In the genomic region with DNA sequence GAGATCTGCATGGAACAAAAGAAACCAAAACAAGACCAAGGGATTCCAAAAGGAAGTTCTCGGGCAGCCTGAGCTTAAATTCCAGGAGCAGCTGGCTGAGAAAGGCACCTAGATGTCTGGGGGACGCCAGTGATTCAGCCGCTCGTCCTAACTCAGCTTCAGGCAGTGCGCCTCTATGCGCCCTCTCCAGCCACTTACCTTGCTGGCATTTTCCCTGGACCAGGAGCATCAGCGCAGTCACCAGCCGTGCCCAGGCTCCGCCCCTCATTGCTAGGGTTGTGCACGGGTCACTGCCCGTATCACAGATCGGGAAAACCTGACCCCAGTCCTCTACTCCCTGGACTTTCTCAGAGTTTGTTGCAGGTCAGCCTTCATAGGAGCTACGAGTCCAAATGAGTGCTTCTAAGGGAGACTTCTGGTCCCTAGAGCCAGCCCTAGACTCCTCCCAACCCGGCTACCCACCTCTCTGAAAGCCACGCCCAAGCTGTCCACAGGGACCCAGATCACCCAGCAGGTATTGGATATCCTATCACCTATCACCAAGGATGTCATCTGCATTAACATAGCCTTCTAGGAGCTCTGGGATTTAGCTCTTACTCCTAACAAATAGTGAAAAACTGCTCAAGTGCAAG, we compare ENCODE assay signal across 8 mouse cellular contexts. TPM values are rescaled to one million over a fixed set of nuclear protein-coding genes. Genes with fewer than 3 reads are reported as not detected.
DNase-seq lines count a peak whose midpoint lies in the region; ATAC-seq lines count a peak whose summit lies in the region.
"Had no signal": no experiment of that assay in that cellular context is flagged by ENCODE, and none has a peak within 500 bp of the region (broad histone marks: within the 10 kb centered on the region; RNA-seq: fewer than 3 reads in every experiment).

TSS of gene Vwde (minus strand) at position 370 of the 632 bp plus-strand sequence.

- H3K27ac ChIP-seq in lung, embryonic 15.5 days = no peak within 1 kb of the TSS
- H3K27ac ChIP-seq in forebrain, embryonic 13.5 days = no peak within 1 kb of the TSS
- no peak within 1 kb of the TSS for H3K27ac ChIP-seq in limb, embryonic 12.5 days
- no peak within 1 kb of the TSS for H3K27ac ChIP-seq in stomach, embryonic 16.5 days (ENCODE audit: low read length)

- H3K4me3 ChIP-seq in lung, embryonic 15.5 days = peak within 1 kb of the TSS; percentile 20
- H3K4me3 ChIP-seq in forebrain, embryonic 13.5 days = peak within 1 kb of the TSS; percentile 22
- H3K4me3 ChIP-seq in limb, embryonic 12.5 days (replicated peaks) = peak within 1 kb of the TSS; percentile 29
- H3K4me3 ChIP-seq in stomach, embryonic 16.5 days (replicated peaks; ENCODE audit: low read length) = peak within 1 kb of the TSS; percentile 30

- peak within 1 kb of the TSS; percentile 41 for H3K4me2 ChIP-seq in lung, embryonic 15.5 days
- peak within 1 kb of the TSS; percentile 51 for H3K4me2 ChIP-seq in forebrain, embryonic 13.5 days
- peak within 1 kb of the TSS; percentile 55 for H3K4me2 ChIP-seq in limb, embryonic 12.5 days
- peak within 1 kb of the TSS; percentile 49 for H3K4me2 ChIP-seq in stomach, embryonic 16.5 days (ENCODE audit: low read depth, low read length)

- no peak within 1 kb of the TSS for H3K9ac ChIP-seq in lung, embryonic 15.5 days
- H3K9ac ChIP-seq in forebrain, embryonic 13.5 days = no peak within 1 kb of the TSS
- no peak within 1 kb of the TSS; the same call in 1 of the 2 replicates for H3K9ac ChIP-seq in limb, embryonic 12.5 days (replicated peaks)
- H3K9ac ChIP-seq in stomach, embryonic 16.5 days (ENCODE audit: low read length) = no peak within 1 kb of the TSS

- no peaks in the 10 kb centered on the region for H3K36me3 ChIP-seq in lung, embryonic 15.5 days
- no peaks in the 10 kb centered on the region for H3K36me3 ChIP-seq in forebrain, embryonic 13.5 days (ENCODE audit: poor library complexity, severe bottlenecking)
- H3K36me3 ChIP-seq in limb, embryonic 12.5 days = no peaks in the 10 kb centered on the region
- no peaks in the 10 kb centered on the region for H3K36me3 ChIP-seq in stomach, embryonic 16.5 days (ENCODE audit: control insufficient read depth, insufficient read depth, low read length)

- no peaks in the 10 kb centered on the region for H3K4me1 ChIP-seq in lung, embryonic 15.5 days
- peaks cover 8% of the 10 kb centered on the region for H3K4me1 ChIP-seq in forebrain, embryonic 13.5 days
- H3K4me1 ChIP-seq in limb, embryonic 12.5 days (replicated peaks) = 0 out of 2 replicates have a peak, but pooled peaks cover 2% of the 10 kb centered on the region
- H3K4me1 ChIP-seq in stomach, embryonic 16.5 days (ENCODE audit: control insufficient read depth, insufficient read depth, low read length) = no peaks in the 10 kb centered on the region

- no peaks in the 10 kb centered on the region for H3K9me3 ChIP-seq in lung, embryonic 15.5 days
- H3K9me3 ChIP-seq in forebrain, embryonic 13.5 days (replicated peaks) = no peaks in the 10 kb centered on the region
- H3K9me3 ChIP-seq in limb, embryonic 12.5 days = no peaks in the 10 kb centered on the region
- H3K9me3 ChIP-seq in stomach, embryonic 16.5 days (replicated peaks; ENCODE audit: control insufficient read depth, low read length) = no peaks in the 10 kb centered on the region

- WGBS in lung, embryonic 15.5 days = 27% methylated on average over 15 of the region's 15 CpGs
- WGBS in forebrain, embryonic 13.5 days = 23% methylated on average over 15 of the region's 15 CpGs
- 32% methylated on average over 15 of the region's 15 CpGs for WGBS in limb, embryonic 12.5 days
- 26% methylated on average over 15 of the region's 15 CpGs for WGBS in stomach, embryonic 16.5 days

- no peak for ATAC-seq in lung, embryonic 15.5 days (ENCODE audit: borderline replicate concordance, extremely low read depth, low FRiP score, low TSS enrichment)
- 0 out of 2 replicates have a peak, but pooled peaks have one; percentile 24 for ATAC-seq in forebrain, embryonic 13.5 days
- peak; percentile 47; the same call in 1 of the 2 replicates for ATAC-seq in limb, embryonic 12.5 days (ENCODE audit: insufficient number of reproducible peaks, insufficient read depth, low FRiP score, low TSS enrichment, low read depth)
- ATAC-seq in stomach, embryonic 16.5 days (ENCODE audit: insufficient read depth, low FRiP score) = no peak

- no peaks in the 10 kb centered on the region for H3K27me3 ChIP-seq in lung, embryonic 15.5 days
- no peaks in the 10 kb centered on the region for H3K27me3 ChIP-seq in forebrain, embryonic 13.5 days
- no peaks in the 10 kb centered on the region for H3K27me3 ChIP-seq in limb, embryonic 12.5 days
- H3K27me3 ChIP-seq in stomach, embryonic 16.5 days (ENCODE audit: control insufficient read depth, insufficient read depth, low read length) = no peaks in the 10 kb centered on the region

- no peak for DNase-seq in lung, postnatal 25 days (ENCODE audit: low spot score)
- no peak for DNase-seq in thymus, postnatal 0 days (ENCODE audit: low spot score)
- no peak for DNase-seq in urinary bladder, postnatal 14 days (ENCODE audit: low spot score)

RNA-seq across cellular contexts. Expression of gene Vwde, which starts in this region (rescaled TPM):
- 0.04 and 0.07 TPM in 2 replicates for polyA plus RNA-seq in lung, embryonic 15.5 days (2015; fragmentation: Nextera tagmentation; extraction: Ambion mirVana)
- polyA plus RNA-seq in forebrain, embryonic 13.5 days (2015; fragmentation: Nextera tagmentation; extraction: Ambion mirVana) = 0.05 TPM in 1 of 2 replicates, not detected in the other
- 0.30 and 0.51 TPM in 2 replicates for polyA plus RNA-seq in limb, embryonic 12.5 days (2016; fragmentation: Nextera tagmentation; extraction: Ambion mirVana)
- 0.06 TPM in 1 of 2 replicates, not detected in the other for polyA plus RNA-seq in stomach, embryonic 16.5 days (2015; fragmentation: Nextera tagmentation; extraction: Ambion mirVana)
- not detected in 2 replicates for polyA plus RNA-seq in thymus, postnatal 0 days (2015; fragmentation: Nextera tagmentation; extraction: Ambion mirVana)
- polyA plus RNA-seq: liver, adult 2 months had no signal

Comparison
In these comparisons a context has a peak if more than half of its experiments do, and no peak if none do; other contexts are left out.
1. Peak in ATAC-seq, H3K4me3 ChIP-seq and H3K4me2 ChIP-seq in forebrain, embryonic 13.5 days; RNA of the gene not detected or under 1 TPM.
2. Peak in ATAC-seq, H3K4me3 ChIP-seq and H3K4me2 ChIP-seq in limb, embryonic 12.5 days; RNA of the gene not detected or under 1 TPM.